Mouse (Mus musculus) testis, postnatal 10 days (tissue): ENCODE data around the gene Mknk1.

ENCODE experiments used
- DNase-seq: peaks from one replicate; pipeline ENCODE4 v3.0.0; 2021; ENCODE audit warnings: low spot score

Mknk1 gene

GRCm38 (mm10) chr4:115838696-115839641 lies at the start of gene Mknk1:
Gene Mknk1, plus strand, starts transcription at chr4:115839198.
- peak; percentile 97 for DNase-seq

- DNase-seq, result no peak
These were observed 48.1 kb upstream of the Mknk1 start for GRCm38 (mm10) chr4:115790864-115791263.

- DNase-seq, result no peak
These were observed 43.6 kb upstream of the Mknk1 start for GRCm38 (mm10) chr4:115795360-115795759.

GRCm38 (mm10) chr4:115799981-115800380 lies 39.0 kb upstream of the Mknk1 start:
- DNase-seq, result no peak

GRCm38 (mm10) chr4:115812326-115812725 lies 26.7 kb upstream of the Mknk1 start:
- DNase-seq, result no peak

- no peak for DNase-seq
These were observed 23.4 kb upstream of the Mknk1 start for GRCm38 (mm10) chr4:115815606-115816005.

GRCm38 (mm10) chr4:115820199-115820598 lies 18.8 kb upstream of the Mknk1 start:
- no peak for DNase-seq

- no peak for DNase-seq
These were observed 18.1 kb upstream of the Mknk1 start for GRCm38 (mm10) chr4:115820944-115821343.

- DNase-seq, result no peak
These were observed 17.6 kb upstream of the Mknk1 start for GRCm38 (mm10) chr4:115821431-115821830.

- DNase-seq, result no peak
These were observed 17.1 kb upstream of the Mknk1 start for GRCm38 (mm10) chr4:115821928-115822327.

GRCm38 (mm10) chr4:115824178-115824577 lies 14.8 kb upstream of the Mknk1 start:
- no peak for DNase-seq

GRCm38 (mm10) chr4:115825271-115825670 lies 13.7 kb upstream of the Mknk1 start:
- DNase-seq, result no peak

GRCm38 (mm10) chr4:115827066-115827465 lies 11.9 kb upstream of the Mknk1 start:
- DNase-seq, result no peak

- DNase-seq, result no peak
These were observed 11.5 kb upstream of the Mknk1 start for GRCm38 (mm10) chr4:115827535-115827887.

GRCm38 (mm10) chr4:115827888-115828571 lies 11.0 kb upstream of the Mknk1 start, which contains the start of gene Mob3c:
Gene Mob3c, plus strand, starts transcription at chr4:115828092.
- peak; percentile 86 for DNase-seq

GRCm38 (mm10) chr4:115828572-115828902 lies 10.5 kb upstream of the Mknk1 start:
- no peak for DNase-seq

- no peak for DNase-seq
These were observed 8.5 kb upstream of the Mknk1 start for GRCm38 (mm10) chr4:115830491-115830890.

GRCm38 (mm10) chr4:115831221-115831620 lies 7.8 kb upstream of the Mknk1 start:
- no peak for DNase-seq

- DNase-seq, result no peak
These were observed 7.0 kb upstream of the Mknk1 start for GRCm38 (mm10) chr4:115832040-115832439.

GRCm38 (mm10) chr4:115835576-115835975 lies 3.4 kb upstream of the Mknk1 start:
- no peak for DNase-seq

- DNase-seq, result no peak
These were observed 802 bp upstream of the Mknk1 start for GRCm38 (mm10) chr4:115838196-115838595.

- DNase-seq, result no peak
These were observed 958 bp downstream of the Mknk1 start for GRCm38 (mm10) chr4:115839956-115840355.

- DNase-seq, result no peak
These were observed 1.8 kb downstream of the Mknk1 start for GRCm38 (mm10) chr4:115840842-115841241.
